Mouse (Mus musculus) myocyte (in vitro differentiated cells): ENCODE measurements around the gene Vangl1.

Experiments
- MAX ChIP-seq: IDR thresholded peaks from one replicate; pipeline ENCODE4 v1.6.1; 2011; ENCODE audit warnings: low read depth, mild to moderate bottlenecking, control low read depth
- MYOG ChIP-seq, 3 experiments: IDR thresholded peaks; one replicate each; pipeline ENCODE4 v1.6.1; 2011; ENCODE audit warnings: control low read depth in 2 of 3, low read depth in 2 of 3, mild to moderate bottlenecking in 2 of 3; ENCODE audit not compliant: insufficient read length in 2 of 3, control insufficient read depth in 1 of 3, insufficient read depth in 1 of 3
- POLR2A ChIP-seq: IDR thresholded peaks from one replicate; pipeline ENCODE4 v1.6.1; 2011; ENCODE audit warnings: low read depth, mild to moderate bottlenecking, control low read depth, moderate library complexity; ENCODE audit not compliant: insufficient read length
- POLR2AphosphoS2 ChIP-seq: IDR thresholded peaks from one replicate; pipeline ENCODE4 v1.6.1; 2011; ENCODE audit warnings: low read depth, control low read depth; ENCODE audit not compliant: insufficient read length
- USF1 ChIP-seq: IDR thresholded peaks from one replicate; pipeline ENCODE4 v1.6.1; 2011; ENCODE audit warnings: low read depth, mild to moderate bottlenecking, control low read depth, moderate library complexity

- no peak for TF ChIP-seq POLR2A
- no peak for TF ChIP-seq USF1
- TF ChIP-seq POLR2AphosphoS2: no peak
- TF ChIP-seq MAX: no peak
- TF ChIP-seq MYOG (IDR thresholded peaks at IDR 0.05; ENCODE audit: control insufficient read depth in 1 of 3, insufficient read depth in 1 of 3, insufficient read length in 2 of 3, low read depth in 2 of 3): no peak
Observed at GRCm38 (mm10) chr3:102125546-102125945, 78.9 kb downstream of the Vangl1 start.
